Mouse (Mus musculus) limb, embryonic 10.5 days (tissue): Measurements from ENCODE around the gene Tomm5. TPM values are rescaled to one million over a fixed set of nuclear protein-coding genes. Genes with fewer than 3 reads are reported as not detected.

Experiments used
- DNase-seq: peaks from one replicate; pipeline ENCODE4 v3.0.0-alpha.2; 2017; ENCODE audit warnings: low spot score
- H3K27ac ChIP-seq: fragments of 300-500 bp; sonication (generic); 2 replicates; pipeline ENCODE4 v1.5.1; 2016; ENCODE audit warnings: mild to moderate bottlenecking
- H3K27me3 ChIP-seq: fragments of 300-500 bp; sonication (generic); 2 replicates; pipeline ENCODE4 v1.6.1; 2016; ENCODE audit warnings: low read depth, mild to moderate bottlenecking; ENCODE audit not compliant: poor library complexity, severe bottlenecking
- H3K36me3 ChIP-seq: fragments of 300-500 bp; sonication (generic); 2 replicates; pipeline ENCODE4 v1.6.1; 2016; ENCODE audit warnings: mild to moderate bottlenecking, moderate library complexity
- H3K4me1 ChIP-seq: fragments of 300-500 bp; sonication (generic); 2 replicates; pipeline ENCODE4 v1.6.1; 2016
- H3K4me3 ChIP-seq: fragments of 300-500 bp; sonication (generic); 2 replicates; pipeline ENCODE4 v1.5.1; 2016; ENCODE audit warnings: mild to moderate bottlenecking, moderate library complexity
- H3K9me3 ChIP-seq: fragments of 300-500 bp; sonication (generic); replicated peaks from 2 replicates; pipeline ENCODE4 v1.6.1; 2016; ENCODE audit warnings: mild to moderate bottlenecking
- WGBS: fragments of 180-500 bp; shearing (Covaris S2); methylation state at CpG from one replicate; pipeline ENCODE4 v1.1.7; 2016; 5-methylcytosine and 5-hydroxymethylcytosine counted together
- polyA plus RNA-seq: library from polyadenylated mRNA; unstranded; fragments of >200 nt; fragmentation: Nextera tagmentation; extraction: Ambion mirVana; gene quantifications from 2 replicates; pipeline ENCODE4 v1.2.1, GENCODE M21; 2016

The Tomm5 gene
- 210 and 265 TPM in 2 replicates for polyA plus RNA-seq

- DNase-seq = peak; percentile 89
- Histone ChIP-seq H3K27ac (peak within 1 kb of the TSS; percentile 89), H3K27me3 (no peaks in the 10 kb centered on the region), H3K36me3 (peaks cover 30% of the 10 kb centered on the region), H3K9me3 (no peaks in the 10 kb centered on the region), H3K4me1 (peaks cover 13% of the 10 kb centered on the region), H3K4me3 (peak within 1 kb of the TSS; percentile 99)
- under 1% methylated on average over 39 of the region's 39 CpGs for WGBS
Observed at GRCm38 (mm10) chr4:45107601-45108277, at the start of gene Tomm5. Gene Tomm5, minus strand, starts transcription at chr4:45108114.

GRCm38 (mm10) chr4:45156433-45156832 lies 48.5 kb upstream of the Tomm5 start:
- H3K4me3 ChIP-seq = no peak overlapping the region
- H3K27ac ChIP-seq = no peak overlapping the region
- H3K27me3 ChIP-seq = no peaks in the 10 kb centered on the region
- 84% methylated on average over 3 of the region's 3 CpGs for WGBS
- H3K36me3 ChIP-seq = no peaks in the 10 kb centered on the region
- no peaks in the 10 kb centered on the region for H3K9me3 ChIP-seq
- H3K4me1 ChIP-seq = no peaks in the 10 kb centered on the region
- DNase-seq = no peak

GRCm38 (mm10) chr4:45143005-45143404 lies 35.1 kb upstream of the Tomm5 start:
- DNase-seq = no peak
- peaks cover 10% of the 10 kb centered on the region; the same call in 1 of the 2 replicates for H3K4me1 ChIP-seq
- H3K27me3 ChIP-seq = no peaks in the 10 kb centered on the region
- H3K36me3 ChIP-seq = no peaks in the 10 kb centered on the region
- WGBS = 71% methylated on average over 8 of the region's 8 CpGs
- H3K27ac ChIP-seq = no peak overlapping the region
- H3K4me3 ChIP-seq = no peak overlapping the region
- no peaks in the 10 kb centered on the region for H3K9me3 ChIP-seq

DNA sequence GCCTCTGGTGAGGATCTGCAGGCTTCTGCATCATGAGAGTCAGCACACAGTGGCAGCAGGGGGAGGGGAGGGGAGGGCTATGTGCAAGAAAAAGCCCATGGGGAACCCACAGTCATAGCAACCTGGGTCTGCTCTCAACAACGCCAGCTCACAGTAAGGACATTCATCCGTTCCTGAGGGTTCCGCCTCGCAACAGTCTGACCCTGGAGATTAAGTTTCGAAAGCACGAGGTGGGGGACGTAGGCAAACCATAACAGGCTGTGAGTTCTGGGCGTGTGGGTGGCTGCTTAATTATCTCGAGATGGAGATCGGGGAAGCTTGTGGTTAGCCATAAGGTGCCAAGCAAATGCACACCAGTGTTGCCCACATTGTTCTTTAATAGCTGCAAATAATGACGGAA lies 34.5 kb upstream of the Tomm5 start:
- Histone ChIP-seq H3K4me1 (peaks cover 14% of the 10 kb centered on the region; the same call in 1 of the 2 replicates), H3K27ac (no peak overlapping the region), H3K27me3 (no peaks in the 10 kb centered on the region), H3K9me3 (no peaks in the 10 kb centered on the region), H3K36me3 (no peaks in the 10 kb centered on the region), H3K4me3 (no peak overlapping the region)
- DNase-seq = no peak
- WGBS = 63% methylated on average over 11 of the region's 11 CpGs

DNA sequence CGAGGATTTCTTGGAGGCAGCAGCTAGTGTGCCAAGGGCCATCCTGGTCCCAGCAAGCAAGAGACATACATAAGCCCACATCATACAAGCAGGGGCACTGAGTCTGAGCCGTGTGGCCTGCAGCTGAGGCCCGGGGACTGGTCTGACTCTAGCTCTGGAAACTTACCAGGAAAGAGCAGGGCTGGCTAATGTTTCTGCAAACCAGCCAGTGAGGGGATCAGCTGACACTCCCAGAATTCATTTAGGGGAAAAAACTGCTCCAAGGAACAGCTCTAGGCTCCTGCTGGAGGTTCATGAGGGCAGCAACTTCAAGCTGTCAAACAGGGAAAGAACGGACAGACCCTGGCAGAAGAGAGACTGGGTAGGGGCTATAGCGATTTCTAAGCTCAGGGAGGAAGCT lies 33.9 kb upstream of the Tomm5 start:
- Histone ChIP-seq H3K4me1 (peaks cover 15% of the 10 kb centered on the region; the same call in 1 of the 2 replicates), H3K27ac (no peak overlapping the region), H3K27me3 (no peaks in the 10 kb centered on the region), H3K4me3 (no peak overlapping the region), H3K9me3 (no peaks in the 10 kb centered on the region), H3K36me3 (no peaks in the 10 kb centered on the region)
- WGBS = 78% methylated on average over 5 of the region's 5 CpGs
- DNase-seq = no peak

GRCm38 (mm10) chr4:45137636-45138035 lies 29.7 kb upstream of the Tomm5 start:
- Histone ChIP-seq H3K36me3 (no peaks in the 10 kb centered on the region), H3K4me1 (peaks cover 10% of the 10 kb centered on the region; the same call in 1 of the 2 replicates), H3K9me3 (no peaks in the 10 kb centered on the region), H3K4me3 (no peak overlapping the region), H3K27me3 (no peaks in the 10 kb centered on the region), H3K27ac (no peak overlapping the region)
- WGBS = 33% methylated on average over 4 of the region's 4 CpGs
- DNase-seq = no peak

DNA sequence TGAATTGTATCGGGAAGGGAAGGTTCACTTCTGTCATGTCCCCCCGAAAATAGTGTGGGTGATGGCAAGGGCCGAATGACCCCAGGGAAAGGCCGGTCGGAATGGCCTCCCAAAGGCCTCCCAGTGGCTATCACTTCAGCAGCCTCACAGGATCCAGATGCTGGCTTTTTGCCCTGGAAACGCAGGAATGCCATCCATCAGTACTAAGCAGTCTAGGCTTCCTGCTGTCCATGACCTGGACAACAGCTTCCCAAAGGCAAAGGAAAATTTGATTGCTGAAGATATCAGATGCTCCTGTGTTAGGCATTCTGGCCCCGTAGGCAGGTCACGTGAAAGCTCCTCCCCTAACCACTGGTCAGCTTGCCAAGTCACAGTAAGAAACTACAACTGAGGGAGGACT lies 26.6 kb upstream of the Tomm5 start:
- no peaks in the 10 kb centered on the region for H3K9me3 ChIP-seq
- H3K4me3 ChIP-seq = no peak overlapping the region
- H3K27ac ChIP-seq = no peak overlapping the region
- no peaks in the 10 kb centered on the region for H3K27me3 ChIP-seq
- no peaks in the 10 kb centered on the region for H3K36me3 ChIP-seq
- peaks cover 5% of the 10 kb centered on the region; the same call in 1 of the 2 replicates for H3K4me1 ChIP-seq
- DNase-seq = no peak
- 73% methylated on average over 8 of the region's 8 CpGs for WGBS

DNA sequence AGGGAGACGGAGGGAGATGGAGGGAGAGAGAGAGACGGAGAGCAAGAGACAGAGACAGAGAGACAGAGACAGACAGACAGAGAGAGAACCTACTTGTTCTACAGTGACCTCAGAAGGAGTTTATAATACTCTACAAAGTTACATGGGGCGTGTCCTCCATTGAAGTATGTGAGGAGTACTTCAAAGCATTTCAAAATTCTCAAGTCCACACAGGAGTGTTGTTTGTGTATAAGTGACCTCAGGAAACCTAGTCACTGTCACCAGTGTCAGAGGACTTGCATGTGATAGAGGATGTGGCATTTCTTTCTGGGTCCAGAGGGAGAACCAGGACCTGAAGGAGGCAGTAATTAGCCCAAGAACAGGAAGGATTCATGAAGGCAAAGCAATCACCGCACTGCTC lies 23.1 kb upstream of the Tomm5 start:
- H3K27me3 ChIP-seq = no peaks in the 10 kb centered on the region
- H3K9me3 ChIP-seq = no peaks in the 10 kb centered on the region
- no peaks in the 10 kb centered on the region for H3K36me3 ChIP-seq
- WGBS = 77% methylated on average over 4 of the region's 4 CpGs
- H3K4me3 ChIP-seq = no peak overlapping the region
- no peaks in the 10 kb centered on the region; the same call in 1 of the 2 replicates for H3K4me1 ChIP-seq
- DNase-seq = no peak
- H3K27ac ChIP-seq = no peak overlapping the region

DNA sequence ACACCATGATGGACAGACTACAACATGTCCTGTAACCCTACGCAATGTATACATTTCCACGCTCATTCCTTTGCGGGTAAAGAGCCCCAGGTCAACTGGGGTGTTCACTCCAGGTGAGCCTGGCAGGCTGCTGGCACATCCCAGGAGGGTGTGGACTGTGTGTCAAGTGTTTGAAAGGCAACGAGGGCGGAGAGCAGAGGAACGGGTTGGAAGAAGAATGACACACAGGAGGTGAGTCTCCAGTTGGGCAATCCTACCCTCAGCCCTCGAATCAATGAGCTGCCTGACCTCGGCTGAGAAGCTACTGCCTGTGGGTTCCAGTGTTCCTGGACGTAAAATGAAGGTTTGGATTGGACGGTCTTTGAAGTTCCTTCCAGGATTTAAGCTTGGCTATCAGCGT lies 13.4 kb upstream of the Tomm5 start:
- Histone ChIP-seq H3K27me3 (no peaks in the 10 kb centered on the region), H3K36me3 (no peaks in the 10 kb centered on the region), H3K4me3 (no peak overlapping the region), H3K4me1 (no peaks in the 10 kb centered on the region), H3K9me3 (no peaks in the 10 kb centered on the region), H3K27ac (no peak overlapping the region)
- no peak for DNase-seq
- 91% methylated on average over 11 of the region's 11 CpGs for WGBS

DNA sequence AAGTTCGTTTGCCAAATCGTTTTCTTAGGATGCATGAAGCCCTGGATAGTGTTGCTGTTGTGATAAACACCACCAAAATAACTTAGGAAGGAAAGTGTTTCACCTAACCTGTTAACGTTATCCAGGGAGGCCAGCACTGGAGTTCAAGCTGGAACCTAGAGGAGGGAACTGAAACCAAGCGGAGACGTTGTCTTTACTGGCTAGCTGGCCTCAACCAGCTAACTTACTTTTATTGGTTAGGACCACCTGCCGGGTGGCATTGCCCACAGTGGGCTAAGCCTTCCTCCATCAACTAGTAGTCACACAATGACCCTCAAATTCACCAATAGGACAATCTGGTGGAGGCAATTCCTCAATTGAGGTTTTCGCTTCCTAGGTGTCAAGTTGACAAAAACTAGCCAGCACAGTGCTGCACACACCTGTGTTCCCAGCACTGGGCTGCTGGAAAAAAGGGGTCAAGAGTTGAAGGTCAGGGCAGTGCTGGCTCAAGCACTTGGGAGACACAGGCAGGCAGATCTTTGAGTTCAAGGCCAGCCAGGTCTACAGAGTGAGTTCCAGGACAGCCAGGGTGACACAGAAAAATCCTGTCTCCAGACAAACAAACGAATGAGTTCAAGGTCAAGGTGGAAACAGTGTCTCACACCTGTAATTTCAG lies 669 bp upstream of the Tomm5 start:
- H3K4me3 ChIP-seq = peak overlapping the region; percentile 99
- peaks cover 23% of the 10 kb centered on the region for H3K36me3 ChIP-seq
- H3K9me3 ChIP-seq = no peaks in the 10 kb centered on the region
- peaks cover 13% of the 10 kb centered on the region for H3K4me1 ChIP-seq
- no peaks in the 10 kb centered on the region for H3K27me3 ChIP-seq
- WGBS = 70% methylated on average over 8 of the region's 8 CpGs
- no peak overlapping the region for H3K27ac ChIP-seq
- DNase-seq = no peak

DNA sequence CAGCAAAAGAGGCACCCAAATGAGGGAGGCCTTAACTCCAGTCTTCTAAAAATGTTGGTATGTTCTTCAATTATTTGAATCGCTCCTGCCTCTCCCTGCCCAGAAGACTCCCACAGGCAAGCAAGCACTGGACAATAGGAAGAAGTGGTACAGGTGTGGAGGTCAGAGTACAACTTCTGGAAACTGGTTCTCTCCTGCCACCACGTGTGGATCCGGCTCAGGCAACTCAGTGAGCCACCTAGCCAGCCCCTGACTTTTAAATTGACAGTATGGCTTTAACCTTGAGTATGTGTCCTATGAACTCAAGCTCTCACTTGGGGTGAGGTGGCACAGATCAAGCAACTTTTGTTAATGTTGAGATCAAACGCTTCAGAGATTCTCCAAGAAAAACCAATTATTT lies 848 bp downstream of the Tomm5 start:
- H3K27me3 ChIP-seq = no peaks in the 10 kb centered on the region
- no peaks in the 10 kb centered on the region for H3K9me3 ChIP-seq
- WGBS = 4% methylated on average over 4 of the region's 4 CpGs
- H3K27ac ChIP-seq = peak overlapping the region; percentile 89
- peaks cover 37% of the 10 kb centered on the region for H3K36me3 ChIP-seq
- no peak for DNase-seq
- peak overlapping the region; percentile 99 for H3K4me3 ChIP-seq
- peaks cover 13% of the 10 kb centered on the region for H3K4me1 ChIP-seq

DNA sequence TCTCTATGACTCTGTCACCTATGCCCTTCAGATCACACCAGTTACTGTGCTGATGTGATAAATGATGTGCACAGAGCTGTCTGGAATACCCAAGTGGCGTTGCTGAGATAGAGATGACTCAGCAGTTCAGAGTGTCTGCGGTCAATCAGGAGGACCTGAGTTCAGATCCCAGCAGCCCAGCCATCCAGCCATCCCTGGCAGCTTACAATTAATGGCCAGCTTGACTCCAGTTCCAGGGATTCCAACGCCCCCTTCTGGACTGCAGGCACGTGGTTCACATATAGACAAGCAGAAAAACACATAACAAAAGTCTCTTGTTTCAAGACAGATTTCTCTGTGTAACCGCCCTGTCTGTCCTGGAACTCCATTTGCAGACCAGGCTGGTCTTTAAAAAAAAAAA lies 1.5 kb downstream of the Tomm5 start:
- Histone ChIP-seq H3K27me3 (no peaks in the 10 kb centered on the region), H3K36me3 (peaks cover 43% of the 10 kb centered on the region), H3K4me1 (peaks cover 13% of the 10 kb centered on the region), H3K27ac (no peak overlapping the region), H3K9me3 (no peaks in the 10 kb centered on the region), H3K4me3 (peak overlapping the region; percentile 99)
- 73% methylated on average over 5 of the region's 5 CpGs for WGBS
- DNase-seq = no peak

DNA sequence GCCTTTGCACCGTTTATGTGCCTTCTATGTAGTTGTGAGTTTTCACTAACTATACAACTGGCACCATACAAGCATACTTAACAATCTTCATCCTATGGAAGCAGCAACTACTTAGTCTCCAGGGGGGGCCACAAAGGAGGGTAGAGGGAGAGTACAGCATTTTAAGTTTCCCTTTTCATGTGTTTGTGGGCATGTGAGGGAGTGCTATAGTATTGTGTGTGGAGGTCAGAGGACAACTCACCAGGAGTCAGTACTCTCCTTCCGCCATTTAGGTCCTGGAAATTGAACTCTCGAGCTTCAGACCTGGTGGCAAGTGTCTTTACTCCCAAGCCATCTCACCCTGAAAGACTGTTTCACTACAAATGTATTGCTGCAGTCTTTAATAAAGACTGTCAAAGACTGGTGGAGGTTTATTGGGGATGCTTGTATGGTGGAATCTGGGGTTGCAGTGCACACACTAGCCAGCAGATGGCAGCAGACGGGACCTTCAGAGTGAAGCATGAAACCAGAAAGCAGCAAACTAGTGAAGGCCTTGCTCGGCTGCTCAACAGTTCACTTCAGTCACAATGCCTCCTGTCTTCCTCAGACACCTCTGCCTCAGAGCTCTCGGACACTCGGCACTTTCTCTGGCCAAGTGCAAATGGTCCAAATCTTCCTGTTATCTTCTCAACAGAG lies 10.6 kb downstream of the Tomm5 start:
- peak; percentile 86 for DNase-seq
- 36% methylated on average over 7 of the region's 7 CpGs for WGBS

More for the DNA sequence above, 10.6 kb downstream of the Tomm5 start:
- Histone ChIP-seq H3K4me1 (no peaks in the 10 kb centered on the region), H3K36me3 (peaks cover 12% of the 10 kb centered on the region), H3K27me3 (no peaks in the 10 kb centered on the region), H3K27ac (no peak overlapping the region), H3K9me3 (no peaks in the 10 kb centered on the region), H3K4me3 (no peak overlapping the region)
